Mouse (Mus musculus) ovary, postnatal 14 days (tissue): ENCODE results near the gene Tspan7.
A peak's percentile ranks its signal among the peaks of the same experiment; 100 is the strongest.

Experiments used
- DNase-seq: peaks from one replicate; pipeline ENCODE4 v3.0.0; 2022; ENCODE audit warnings: low spot score

Tspan7 gene

DNA sequence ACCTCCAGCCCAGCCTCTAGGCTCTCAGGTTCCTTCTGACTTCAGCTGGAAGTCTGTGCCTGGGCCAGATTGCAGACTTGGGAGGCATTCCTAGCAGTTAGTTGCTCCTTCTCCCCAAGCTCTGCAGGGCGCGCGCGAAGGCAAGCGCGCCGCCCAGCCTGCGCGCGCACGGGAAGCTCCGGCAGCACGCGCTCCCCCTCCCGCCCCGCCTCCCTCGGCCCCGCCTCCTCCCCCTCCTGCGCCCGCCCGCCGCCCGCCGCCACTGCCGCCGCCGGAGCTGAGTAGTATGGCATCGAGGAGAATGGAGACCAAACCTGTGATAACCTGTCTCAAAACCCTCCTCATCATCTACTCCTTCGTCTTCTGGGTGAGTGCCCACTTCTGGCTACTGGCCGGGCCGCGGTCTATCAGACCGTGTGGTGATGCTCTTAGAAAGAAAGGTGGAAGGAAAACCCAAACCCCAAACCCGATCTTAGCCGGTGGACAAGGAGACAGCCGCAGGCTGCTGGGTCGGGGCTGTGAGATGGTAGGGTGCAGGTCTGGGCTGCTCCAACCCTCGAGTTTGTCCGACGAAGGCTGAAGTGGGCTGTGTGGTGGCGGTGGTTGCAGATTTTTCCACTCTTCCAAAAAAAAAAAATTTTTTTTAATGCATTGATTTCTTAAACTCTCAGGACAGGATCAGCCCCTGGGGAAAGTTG lies at the start of gene Tspan7:
Gene Tspan7 (plus strand): TSS at position 287 of the 698 bp plus-strand sequence.
- DNase-seq: peak; percentile 18

DNA sequence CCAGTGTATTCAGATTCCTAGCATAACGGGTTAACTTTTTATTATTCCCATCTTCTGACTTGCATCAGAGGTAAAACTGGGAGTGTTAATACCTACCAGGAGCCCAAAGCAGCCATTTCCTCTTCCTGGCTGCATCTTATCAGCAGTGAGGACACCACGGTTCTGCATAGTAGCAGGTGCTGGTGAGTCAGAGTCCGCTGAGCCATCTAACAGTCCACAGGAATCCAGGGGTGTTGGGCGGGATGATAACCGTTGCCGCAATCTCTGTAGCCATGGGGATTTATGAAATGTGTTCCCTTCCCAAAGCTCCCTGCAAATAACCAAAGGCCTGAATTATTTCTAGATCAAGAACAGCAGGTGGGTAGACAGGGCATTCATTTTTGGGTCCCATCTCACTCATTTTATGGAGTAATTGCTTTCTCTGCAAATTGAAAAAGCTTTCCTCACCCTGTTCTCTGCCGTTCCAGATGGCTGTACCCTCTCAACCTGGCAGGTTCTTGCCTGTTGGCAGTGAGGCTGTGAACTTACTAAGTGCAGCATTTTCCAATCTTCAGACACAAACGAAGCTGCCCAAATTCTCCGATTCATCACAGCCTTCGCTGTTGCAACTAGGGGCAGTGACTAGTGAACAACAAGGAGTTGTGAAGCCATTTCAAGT lies 35.5 kb upstream of the Tspan7 start:
- no peak for DNase-seq

DNA sequence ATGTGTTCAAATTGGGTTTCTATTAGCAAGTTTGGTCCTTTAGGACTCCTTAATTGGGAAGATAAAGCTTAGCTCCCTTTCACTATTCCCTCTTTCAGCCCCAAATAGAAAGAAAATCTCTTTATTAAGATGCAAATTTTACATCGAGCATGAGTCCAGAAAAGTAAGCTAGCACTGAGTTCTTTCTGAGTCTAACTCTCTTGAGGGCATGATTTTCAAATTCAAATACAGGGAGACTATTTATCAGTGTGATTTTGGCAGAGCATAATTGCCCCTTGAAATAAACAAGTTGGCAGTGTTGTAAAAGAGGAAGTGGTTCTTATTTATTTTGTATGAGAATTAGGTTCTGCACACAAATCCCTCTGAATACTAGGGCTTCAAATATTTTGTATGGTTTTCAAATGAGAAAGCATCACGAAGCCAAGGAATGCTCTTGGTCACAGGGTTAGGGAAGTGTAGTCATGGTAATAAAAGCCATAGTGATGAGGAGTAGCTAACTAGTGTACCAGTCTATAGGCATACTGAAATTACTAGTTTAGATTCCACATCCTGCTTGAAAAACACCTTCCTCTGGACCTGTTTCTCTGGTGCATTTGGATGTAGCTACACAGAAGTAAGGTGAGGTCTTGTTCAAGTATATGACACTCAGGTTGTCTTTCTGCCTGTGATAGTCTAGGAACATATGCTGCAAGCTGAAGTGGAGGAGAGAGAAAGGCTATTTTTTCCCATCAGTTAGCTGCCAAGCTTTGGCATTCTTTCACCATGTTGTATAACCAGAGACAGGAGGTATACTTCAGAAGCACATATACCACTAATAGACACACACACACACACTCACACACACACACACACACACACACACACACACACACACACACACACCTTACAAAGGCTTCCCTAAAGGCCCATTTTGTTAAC lies 34.6 kb upstream of the Tspan7 start:
- DNase-seq: no peak

DNA sequence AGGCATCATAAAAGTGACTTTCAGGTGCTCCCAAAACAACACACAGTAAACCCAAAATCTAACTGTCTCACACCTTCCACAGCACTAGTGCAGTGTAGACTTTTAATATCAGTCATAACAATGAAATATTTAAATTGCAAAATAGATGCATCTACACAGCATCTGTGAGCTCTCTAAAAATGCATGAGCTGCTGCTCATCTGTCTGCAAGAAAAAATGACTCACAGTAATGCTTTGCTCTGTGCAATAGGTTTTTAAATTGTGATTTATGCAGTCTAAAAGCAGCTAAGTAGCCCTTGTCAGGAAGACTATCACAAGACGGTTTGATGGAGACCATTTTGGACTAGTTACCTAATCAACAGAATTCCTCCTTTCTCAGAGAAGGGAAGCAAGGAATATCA lies 31.2 kb upstream of the Tspan7 start:
- DNase-seq: no peak

DNA sequence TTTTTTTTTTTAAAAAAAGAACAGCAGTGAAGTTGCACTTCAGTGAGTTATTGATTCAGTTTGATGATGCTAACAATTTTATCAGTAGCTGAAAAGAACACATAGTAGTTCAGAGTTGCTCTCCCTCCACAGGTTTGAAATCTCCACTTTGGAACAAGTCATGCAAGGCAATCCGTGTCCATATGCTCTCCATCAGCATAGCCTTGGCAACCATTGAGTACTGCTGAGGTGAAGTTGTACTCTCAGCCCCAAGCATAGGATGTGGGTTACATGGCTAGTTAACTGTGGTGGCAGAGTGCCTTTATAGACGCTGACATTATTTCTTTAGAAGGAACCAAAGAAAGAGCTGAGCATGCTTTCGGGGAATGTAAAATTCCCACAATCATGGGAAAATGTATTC lies 27.7 kb upstream of the Tspan7 start:
- no peak for DNase-seq

DNA sequence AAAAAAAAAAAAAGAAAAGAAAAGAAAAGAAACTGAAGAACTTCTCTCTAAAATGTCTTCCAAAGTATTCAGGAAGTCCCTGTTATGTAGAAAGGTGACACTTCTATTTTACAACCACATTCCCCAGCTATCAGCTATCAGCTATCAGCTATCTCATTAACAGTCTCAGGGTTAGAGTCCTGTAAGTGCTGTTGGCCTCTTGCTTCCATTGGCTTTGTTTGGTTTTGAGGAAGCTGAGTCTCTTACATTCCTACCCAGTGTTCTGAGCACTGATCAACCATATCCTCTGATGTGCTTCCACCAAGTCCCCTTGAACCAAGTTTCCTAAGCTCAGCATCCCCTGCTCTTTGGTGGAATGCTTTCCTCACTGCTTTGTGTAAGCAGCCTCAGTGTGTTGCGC lies 7.9 kb upstream of the Tspan7 start:
- no peak for DNase-seq

DNA sequence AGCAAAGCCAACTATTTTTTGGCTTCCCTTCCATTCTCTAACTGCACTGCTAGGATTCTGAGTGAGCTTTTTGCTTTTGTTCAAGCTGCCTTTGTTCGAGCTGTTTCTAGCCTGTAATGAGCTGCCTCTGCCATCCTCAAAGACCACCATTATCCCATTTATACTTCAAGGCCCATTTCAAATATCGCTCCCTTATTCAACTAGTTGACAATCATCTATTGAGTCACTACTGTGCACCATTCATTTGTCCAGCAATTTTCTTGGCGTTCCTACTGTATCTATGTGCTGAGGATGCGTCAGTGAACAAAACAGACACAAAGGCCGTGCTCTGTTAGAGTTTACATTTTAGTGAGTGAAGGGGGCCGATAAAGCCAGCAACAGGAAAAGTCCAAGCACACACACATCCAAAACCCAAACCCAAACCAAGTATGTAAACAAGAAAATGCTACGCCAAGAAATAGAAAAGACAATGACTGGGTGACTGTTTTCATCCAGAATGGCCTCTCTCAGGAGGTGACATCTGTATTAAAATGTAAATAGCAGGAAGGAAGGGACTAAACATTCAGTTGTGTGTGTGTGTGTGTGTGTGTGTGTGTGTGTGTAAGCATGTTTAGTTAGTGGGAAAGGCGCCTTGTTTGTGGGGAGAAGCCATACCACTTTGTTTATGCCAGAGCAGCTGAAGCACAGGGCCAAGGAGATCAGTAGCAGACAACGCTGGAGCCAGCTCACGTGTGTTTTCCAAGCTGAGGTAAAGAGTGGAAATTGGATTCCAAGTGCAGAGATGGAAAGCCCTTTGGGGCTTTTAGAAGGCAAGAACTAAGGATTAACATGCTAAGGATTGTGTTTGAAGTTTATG lies 5.7 kb upstream of the Tspan7 start:
- no peak for DNase-seq

DNA sequence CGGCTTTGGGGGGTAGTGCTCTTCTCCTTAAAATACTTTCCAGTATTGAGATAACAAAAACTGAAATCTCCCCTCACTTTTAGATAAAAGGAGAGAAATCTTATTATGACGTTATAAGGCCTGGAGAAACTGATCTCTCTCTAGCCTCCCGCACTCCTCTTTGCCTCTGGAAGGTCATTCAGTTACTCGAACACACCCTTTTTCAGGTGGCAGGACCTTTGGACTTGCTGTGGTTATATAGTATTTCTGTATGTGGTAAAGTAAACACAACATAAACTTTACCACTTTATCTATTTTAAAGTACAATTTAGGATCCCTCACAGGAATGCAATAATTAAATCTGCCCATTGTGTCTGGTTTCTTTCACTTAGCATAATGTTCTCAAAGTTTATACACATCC lies 5.0 kb upstream of the Tspan7 start:
- DNase-seq: no peak

DNA sequence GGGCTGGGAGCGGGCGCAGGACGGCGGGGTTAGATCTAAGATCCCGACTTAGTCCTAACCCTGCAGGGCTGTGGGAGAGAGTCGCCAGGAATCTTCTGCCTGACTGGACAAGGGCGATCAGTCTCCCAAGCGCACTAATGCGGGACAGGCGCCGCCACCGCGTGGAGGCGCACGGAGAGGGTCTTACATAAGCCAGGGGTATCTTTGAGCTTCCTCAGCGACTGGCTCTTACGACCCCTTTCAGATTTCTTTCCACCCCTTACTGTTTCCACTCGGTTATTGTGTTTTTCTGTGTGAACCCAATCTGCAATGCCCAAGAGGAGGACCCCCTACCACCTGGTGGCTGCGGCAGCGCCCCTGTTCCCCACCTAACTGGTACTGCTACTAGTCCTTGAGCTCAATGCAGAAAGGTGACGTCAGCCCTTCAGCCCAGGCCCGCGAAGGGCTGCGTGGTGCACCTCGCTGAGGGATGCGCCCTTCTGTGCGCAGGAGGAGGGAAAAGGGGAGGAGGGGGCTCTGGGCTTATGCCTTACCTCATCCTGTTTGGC lies 780 bp downstream of the Tspan7 start:
- no peak for DNase-seq

DNA sequence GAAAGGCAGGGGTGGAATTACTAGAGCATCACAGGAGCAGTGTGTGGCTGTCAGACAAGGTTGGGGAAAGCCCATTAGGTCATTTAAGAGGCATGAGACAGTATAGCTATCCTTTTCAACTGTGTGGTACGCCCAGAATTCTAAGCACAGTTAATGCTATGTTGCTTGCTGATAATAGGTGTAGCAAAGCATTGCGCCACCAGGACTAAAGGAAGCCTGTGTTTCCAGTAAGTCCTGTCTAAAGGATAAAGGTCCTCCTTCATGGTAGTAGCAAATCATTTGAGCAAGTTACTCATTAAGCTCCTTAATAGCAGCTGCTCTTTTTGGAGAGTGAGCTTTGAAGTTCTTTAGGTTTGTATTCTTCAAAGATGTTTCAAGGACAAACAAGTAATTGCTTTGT lies 13.6 kb downstream of the Tspan7 start:
- no peak for DNase-seq

DNA sequence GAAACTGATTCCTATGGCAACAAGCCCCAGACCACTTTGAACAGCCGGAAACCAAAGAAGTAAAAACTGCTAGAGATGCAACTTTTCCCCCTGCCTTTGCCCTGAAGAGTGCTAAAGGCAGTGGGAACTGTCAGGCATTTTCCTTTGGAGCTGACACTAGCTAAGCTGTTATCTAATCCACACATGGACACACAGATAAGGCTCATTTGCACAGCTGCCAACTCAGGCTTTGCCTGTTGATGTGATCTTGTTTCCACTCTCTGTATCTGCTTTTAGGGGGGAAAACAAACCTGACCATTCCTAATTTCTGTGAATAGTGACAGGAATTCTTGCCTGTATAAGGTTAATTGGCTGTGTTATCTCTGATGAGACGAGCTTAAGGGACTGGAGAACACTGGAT lies 17.7 kb downstream of the Tspan7 start:
- DNase-seq: no peak

DNA sequence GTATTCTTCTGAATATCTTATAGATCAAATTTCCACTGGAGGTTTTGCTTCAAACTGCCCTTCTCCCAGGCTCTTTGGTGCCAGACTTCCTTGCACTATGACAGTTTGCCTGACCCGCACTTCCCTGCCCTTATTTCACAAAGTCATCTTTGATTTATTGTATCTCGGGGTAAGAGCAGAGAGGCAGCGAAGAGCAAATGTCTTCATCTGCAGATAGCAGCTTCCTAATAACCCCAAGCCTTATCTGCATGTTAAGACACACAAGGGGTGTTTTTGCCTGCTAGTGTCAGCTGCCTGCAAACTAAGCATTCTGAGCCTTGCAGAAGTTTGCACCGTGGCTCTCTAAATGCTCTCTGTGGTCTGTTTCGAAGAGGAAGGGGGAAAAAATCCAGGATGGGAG lies 29.5 kb downstream of the Tspan7 start:
- no peak for DNase-seq

DNA sequence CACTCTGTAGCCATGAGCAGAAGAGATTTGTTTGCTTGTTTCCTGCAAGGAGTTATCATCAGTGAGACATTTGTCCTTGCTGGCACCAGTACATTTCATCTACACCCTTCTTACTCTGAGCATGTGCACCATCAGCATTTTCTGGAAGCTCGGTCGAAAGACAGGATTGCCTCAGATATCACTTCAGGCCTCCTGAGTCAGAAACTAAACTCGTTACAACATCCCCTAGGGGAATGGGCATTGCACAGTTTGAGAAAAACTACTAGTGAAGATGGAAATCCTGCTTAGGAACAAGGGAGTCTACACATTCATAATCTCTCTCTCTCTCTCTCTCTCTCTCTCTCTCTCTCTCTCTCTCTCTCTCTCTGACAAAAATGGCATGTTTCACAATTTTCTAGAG lies 30.0 kb downstream of the Tspan7 start:
- DNase-seq: no peak

DNA sequence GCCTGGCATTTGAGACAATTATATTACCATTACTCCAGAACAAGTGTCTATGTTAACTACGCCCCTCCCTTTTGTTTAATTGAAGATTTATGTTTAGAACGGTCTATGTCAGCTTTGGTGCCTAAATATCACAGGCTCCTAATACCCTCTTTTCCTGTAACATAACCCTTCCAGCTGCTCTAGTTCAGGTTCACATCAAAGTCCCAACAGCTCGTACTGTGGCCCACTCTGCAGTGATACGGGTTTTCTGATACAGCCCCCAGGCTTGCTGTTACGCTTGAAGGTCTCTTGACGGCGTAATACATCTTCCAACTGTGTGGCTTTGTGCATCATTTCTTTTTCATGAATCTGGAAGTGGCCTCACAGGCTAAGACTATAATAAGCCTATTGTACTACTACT lies 31.5 kb downstream of the Tspan7 start:
- no peak for DNase-seq

DNA sequence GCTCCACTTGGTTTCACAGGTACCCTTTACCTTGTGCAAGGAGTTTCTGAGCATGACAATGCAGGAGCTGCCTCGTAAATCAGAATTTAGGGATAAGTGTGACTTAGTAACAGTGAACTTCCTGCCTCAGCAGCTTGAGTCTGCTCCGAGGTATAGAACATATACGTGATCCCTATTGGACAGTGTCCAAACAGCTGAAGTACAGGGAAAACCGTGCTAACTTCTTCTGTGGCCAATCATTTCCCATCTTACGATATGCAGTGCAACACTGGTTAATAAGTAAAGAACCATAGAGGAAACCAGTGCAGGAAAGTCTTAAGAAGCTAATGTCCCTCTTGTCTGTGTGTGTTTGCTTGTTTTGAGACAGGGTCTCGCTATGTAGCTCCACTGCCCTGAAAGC lies 32.0 kb downstream of the Tspan7 start:
- no peak for DNase-seq

DNA sequence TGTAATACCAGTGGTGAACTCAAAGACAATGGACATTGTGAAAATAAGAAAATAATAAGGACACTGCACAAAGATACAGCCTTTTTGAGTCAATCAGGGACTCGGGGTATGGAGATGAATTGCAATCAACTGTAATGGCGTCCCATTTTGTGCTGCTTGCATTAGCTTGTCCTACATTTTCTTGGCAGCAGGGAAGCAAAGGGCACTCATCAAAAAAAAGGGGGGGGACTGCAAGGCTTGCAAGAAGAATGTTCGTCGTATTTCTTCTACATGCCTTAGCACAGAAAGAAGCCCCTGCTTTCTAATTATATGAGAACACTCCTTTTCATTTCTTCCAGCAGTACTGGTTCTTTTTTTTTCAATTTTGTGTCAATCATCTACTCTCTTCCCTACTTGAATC lies 32.8 kb downstream of the Tspan7 start:
- no peak for DNase-seq

DNA sequence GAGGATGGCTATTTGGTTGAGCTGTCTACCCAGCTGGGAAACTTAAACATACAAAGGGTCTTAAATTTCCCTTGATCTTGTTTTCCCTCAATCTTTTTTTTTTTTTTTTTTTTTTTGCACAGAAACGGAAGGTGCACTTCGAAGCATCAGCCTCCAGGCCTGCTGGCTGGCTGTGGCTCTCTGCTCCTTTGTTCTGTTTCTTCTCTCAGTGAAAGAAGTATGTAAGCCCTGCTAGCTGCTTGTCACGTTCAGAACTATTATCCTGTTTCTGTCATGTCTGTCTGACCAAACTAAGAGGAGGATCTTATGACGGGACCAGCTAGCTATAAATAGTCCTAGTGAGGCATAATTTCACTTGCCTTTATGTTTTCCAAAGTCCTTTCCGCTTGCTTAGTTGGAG lies 33.6 kb downstream of the Tspan7 start:
- no peak for DNase-seq

DNA sequence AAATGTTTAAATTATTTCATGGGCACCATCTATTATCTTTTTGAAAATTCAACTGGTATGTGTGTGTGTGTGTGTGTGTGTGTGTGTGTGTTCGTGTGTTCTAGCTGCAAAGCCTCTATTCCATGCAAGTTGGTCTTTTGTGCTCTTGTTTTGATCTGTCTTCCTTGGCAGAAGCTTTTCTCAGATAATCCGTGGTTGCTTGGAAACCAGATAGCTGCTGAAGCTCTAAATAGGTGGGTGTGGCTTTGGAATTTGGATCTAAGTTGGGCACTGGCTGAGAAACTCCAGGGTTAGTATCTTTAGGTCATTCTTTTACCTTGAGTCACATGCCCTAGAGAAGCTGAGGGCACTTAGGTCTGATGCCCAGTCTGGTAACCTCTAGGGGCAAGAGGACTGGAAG lies 50.5 kb downstream of the Tspan7 start:
- DNase-seq: no peak

DNA sequence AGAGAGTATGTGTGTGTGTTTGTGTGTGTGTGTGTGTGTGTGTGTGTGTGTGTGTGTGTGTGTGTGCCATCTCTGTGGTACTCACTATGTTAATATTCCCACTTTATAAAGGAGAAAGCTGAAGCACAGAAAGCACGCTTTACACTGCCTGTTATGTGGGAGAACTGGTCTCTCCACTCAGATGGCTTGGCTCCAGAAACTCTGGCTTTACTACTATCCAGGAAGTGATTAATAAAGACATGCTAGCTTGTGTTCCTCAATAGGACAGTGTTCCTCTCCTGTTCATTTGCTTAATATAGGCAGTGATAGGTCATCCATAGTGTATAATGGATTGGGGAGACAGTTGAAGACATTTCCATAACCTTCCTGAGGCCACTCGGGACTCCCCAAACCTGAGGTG lies 54.1 kb downstream of the Tspan7 start:
- no peak for DNase-seq

DNA sequence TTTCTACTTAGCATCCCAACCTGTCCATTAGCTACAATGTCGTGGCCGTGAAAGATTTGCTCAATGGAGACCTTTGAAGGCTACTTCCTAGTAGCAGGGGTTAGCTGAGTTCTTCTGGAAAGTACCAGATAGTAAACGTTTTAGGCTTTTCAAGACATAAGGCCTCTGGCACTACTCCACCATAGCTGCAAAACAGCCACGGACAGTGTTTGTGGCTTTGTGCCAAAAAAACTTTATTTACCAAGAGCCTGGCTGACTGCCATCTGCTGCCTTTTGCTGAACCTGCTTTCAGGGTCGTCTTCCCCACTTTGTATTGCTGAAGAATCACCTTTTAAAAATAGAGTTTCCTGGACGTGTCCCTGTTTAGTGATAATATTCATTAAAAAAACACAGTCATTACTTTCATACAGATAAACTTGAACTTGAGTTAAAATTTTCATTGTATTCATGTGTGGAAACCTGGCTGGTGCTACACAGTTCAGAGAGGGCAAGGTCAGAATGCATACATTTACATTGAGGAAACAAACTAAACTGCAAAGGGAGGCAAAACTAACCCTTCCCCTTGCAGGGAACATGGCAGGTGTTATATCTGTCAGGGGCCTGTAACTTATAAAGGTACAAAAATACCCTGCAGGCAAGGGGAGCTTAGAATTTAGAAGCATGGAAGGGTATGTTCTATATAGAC lies 54.7 kb downstream of the Tspan7 start:
- DNase-seq: peak; percentile 6

DNA sequence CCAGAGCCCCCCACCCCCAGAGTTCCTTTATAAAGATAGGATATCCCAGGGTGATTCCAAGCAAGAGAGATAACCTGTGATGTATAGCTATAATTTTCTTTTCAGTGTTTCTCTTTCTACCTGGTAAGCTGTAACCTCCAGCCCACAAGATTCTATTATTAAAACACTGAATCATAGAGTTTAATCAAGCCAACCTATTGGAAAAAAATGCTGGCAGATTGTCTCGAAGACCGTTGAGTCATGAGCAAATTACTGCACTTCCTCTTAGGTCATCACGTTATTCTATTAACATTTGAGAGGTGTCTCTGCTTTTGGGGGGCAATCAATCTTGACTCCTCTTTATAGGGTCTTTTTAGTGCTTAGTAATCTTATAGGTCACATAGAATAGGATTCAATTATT lies 61.9 kb downstream of the Tspan7 start:
- no peak for DNase-seq
